Mouse (Mus musculus) cerebellum, postnatal 10 days (tissue): ENCODE measurements at regions not wholly inside any gene's neighbourhood (a gene's known extent, or its start where the extent isn't known, plus 50 kb on each side); places are given as distances from the start of the nearest gene placed in this dataset.

Experiments
- DNase-seq, 2 experiments: peaks; one replicate each; pipeline ENCODE4 v3.0.0; 2021; ENCODE audit warnings: mixed read lengths in 2 of 2

GRCm38 (mm10) chr2:67332211-67332610 lies 81.3 kb upstream of the Gm21830 start:
- peak; percentile 89 to 91 for DNase-seq

- peak; percentile 7 to 9 for DNase-seq
Observed at GRCm38 (mm10) chr2:67344711-67345110, 68.8 kb upstream of the Gm21830 start.
